Mouse (Mus musculus) right cerebral cortex, postnatal 4 days (tissue): ENCODE data around the gene Pgf.
"Not testable (repeated sequence)": the region's sequence is repeated elsewhere in the genome, so short reads cannot be mapped to it uniquely, and the experiment has no call there.

Source experiments
- DNase-seq: peaks from one replicate; pipeline ENCODE4 v3.0.0-alpha.2; 2022

The Pgf gene

GRCm38 (mm10) chr12:85153011-85153410 is 24.6 kb downstream of the Pgf start:
- no peak for DNase-seq

GRCm38 (mm10) chr12:85151002-85151774 is 26.4 kb downstream of the Pgf start, which contains the start of gene Rps6kl1:
TSS of gene Rps6kl1 (minus strand) at chr12:85151264.
- peak; percentile 80 for DNase-seq

DNA sequence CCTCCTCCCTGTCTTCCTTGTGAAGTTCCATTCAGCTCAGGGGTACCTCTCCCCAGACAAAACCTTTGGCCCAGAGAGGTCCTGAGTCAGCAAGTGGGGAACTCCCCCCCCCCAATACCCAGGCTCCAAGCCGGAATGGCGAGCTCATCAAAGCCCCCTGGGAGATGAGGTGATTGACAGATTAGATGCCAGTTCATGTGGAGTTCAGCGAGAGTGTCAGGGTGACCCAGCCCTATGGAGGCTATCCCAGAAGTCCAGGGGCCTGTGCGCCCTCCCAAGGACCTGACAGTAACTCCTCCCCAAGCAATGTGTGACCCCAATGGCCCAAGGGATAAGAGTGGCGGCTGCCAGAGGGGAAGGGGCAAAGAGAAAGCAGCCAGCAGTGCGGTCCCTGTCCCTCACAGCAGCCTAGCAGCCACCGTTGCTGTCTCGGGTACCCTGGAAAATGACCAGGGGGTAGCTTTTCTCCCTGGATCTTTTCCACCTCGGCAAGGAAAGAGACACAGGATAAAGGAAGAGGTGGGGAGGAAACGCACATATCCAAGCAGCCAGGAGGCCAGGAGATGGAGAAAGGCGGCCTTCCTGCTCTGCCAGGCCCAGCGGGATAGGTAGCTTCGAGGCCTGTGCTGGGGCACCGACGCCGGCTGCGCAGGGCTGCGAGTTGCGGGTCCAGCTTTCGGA is 27.1 kb downstream of the Pgf start:
- DNase-seq, result no peak

DNA sequence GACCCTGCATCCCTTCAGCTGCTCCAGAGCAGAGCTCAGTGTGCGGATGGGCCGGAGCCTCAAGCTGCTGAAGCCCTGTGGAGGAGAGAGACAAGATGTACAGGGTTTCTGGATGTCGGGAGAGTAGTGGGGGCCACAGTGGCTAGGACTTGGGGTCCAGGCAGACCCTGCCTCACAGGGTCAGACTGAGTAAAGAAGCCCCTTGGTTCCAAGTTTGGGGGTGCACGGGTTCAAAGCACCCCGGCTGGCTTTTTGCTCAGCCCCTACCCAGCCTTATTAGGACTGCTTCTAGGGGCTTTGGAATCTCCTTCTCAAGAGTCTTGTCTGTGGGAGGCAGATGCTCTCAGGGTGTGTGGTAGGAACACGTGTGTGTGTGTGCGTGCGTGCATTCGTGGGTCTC is 30.7 kb downstream of the Pgf start:
- DNase-seq, result no peak

DNA sequence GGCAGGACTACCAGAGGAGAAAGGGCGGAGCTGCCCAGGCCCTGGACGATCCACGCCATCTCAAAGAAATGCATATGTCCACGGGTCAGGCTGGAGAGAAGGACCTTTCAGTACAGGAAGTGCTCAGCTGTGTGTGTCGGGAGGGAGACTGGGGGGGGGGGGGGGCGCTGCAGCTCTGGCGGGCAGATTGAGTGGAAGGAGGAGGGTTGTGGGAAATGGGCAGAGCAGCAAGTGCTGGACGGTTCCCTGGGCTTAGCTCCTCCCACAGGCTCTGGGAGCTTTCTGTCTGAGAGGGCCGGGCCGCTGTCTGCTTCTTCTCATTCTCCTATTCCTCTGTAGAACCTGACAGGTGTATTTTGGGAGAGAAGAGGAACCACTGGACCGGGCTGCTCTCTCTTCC is 31.2 kb downstream of the Pgf start:
- no peak for DNase-seq

- no peak for DNase-seq
Measured at GRCm38 (mm10) chr12:85145630-85146029, 32.0 kb downstream of the Pgf start.

DNA sequence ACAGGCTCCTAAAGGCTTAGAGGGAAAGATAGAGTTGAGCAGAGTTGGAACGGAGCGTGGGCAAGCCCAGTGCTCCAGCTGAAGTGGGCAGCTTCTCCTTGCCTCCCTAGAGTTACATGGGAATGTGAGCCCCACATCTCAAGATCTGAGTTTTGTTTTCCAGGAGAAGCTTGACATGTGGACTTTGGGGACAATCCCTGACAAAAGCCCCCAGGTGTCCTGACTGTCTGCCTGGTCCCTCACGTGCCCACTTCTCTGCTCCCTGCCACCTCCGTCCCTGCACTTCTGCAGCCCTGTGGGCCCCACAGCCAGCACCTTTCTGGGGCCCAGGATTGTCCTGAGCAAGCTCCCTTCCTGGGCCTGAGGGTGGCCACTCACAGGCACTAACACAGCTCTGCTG is 32.8 kb downstream of the Pgf start:
- no peak for DNase-seq

- not testable (repeated sequence) for DNase-seq
Measured at GRCm38 (mm10) chr12:85144276-85144675, 33.3 kb downstream of the Pgf start.

GRCm38 (mm10) chr12:85142803-85143202 is 34.8 kb downstream of the Pgf start:
- DNase-seq, result peak; percentile 86

DNA sequence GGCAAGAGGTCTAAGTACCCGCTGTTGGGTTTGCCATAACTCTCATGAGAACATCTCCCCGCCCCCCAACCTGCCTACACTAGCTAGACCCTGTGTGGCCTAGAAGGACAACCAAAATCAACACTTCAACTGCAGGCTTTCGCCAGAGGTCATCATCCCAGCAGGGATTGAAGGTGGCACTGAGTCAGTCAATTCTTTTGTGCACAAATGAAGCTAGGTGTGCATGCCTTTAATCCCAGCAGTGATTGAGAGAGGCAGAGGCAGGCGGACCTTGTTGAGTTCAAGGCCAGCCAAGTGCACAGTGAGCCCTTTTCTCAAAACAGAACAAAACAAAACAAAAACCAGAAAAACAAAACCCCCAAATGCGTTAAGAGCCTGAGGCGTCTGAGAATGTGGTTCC is 36.5 kb downstream of the Pgf start:
- DNase-seq, result no peak

DNA sequence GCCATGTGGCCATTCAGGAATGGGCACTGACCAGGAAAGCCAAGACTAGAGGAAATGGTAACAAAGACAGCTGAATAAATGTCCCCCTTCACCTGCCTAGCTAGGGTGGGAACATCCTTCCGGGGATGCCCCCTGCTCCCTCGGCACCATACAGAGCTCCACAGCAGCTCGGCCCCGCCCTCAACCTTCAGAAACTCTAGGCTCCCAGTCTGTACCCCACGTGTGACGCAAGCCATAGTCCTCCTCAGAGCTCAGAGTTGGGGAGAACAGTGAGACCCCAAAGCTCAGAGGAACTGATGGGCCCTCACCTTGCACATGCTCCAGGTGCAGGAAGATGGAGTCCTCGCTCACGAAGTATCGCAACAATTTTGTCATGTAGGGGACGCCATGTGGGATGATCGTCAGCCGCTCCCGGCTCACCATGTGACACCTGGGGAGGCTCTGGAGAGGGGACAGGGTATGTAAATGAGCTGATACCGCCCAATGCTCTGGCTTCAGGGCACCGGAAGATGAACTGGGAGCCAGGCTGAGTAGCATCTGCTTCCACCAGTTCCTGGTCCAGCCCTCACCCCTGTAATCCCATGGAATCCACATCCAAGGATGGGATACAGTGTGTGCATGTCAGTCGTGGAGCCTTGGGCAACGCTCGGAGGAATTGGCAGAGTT is 37.4 kb downstream of the Pgf start:
- DNase-seq, result no peak

DNA sequence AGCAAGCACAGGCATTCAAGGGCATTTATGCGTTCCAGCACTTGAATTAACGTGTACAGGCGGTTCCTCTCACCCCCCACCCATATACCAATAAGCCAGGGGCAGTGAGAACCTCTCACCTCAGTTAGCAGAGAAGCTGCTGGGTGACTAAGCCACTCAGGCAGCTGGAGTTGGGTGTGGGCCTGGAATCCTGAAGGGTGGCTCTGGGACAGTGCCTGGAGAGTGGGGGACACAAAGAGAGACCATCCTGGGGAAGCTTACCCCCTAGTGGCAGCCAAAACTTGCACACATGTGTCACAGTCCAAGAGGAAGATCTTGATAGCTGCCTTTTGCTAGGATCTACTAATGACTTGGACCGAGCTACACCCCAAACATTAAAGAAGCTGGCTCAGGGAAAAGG is 41.0 kb downstream of the Pgf start:
- DNase-seq, result no peak

GRCm38 (mm10) chr12:85135513-85136470 is 41.8 kb downstream of the Pgf start:
- DNase-seq, result no peak

GRCm38 (mm10) chr12:85134043-85134794 is 43.4 kb downstream of the Pgf start:
- no peak for DNase-seq

DNA sequence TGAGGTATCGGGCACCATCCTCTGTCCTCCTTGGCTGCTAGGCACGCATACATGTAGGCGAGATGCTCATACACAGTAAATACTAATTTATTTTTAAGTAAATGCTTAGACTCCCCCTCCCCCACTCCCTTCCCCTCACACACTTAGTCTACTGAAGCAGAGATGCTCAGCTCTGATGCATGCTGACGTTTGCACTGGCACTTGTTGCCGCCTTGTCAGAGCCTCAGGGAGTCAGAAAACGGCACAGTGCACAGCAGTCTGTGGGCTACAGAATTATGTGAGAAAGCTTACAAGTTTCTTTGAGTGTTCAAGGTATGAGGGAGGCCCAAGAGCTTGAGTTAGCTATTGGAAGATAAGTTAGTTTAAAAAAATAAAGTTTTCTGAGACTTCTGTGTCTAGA is 46.2 kb downstream of the Pgf start:
- no peak for DNase-seq

DNA sequence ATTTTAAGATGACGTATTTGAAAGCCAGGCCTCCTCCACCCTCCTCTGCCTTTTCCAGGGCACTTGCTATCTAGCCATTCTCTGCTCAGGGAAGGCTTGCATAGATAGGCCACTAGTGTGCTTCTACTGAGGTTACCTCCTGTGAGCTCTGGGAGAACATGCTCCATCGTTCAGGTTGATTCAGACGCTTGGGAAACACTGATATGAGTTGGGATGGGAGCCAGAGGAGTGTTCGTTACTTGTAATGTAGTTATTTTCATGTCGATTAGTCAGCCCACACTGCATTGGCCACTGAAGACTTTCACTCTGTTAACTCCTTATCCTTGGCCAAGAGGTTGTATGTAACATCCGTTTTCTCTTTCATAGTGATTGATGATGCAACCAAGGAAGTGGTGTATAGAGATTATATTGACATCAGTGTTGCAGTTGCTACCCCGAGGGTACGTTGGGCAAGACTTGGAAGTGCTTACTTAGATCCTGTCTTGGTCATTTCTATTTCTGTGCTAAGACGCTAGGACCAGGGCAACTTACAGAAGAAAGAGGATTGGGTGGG is 48.1 kb downstream of the Pgf start:
- no peak for DNase-seq

GRCm38 (mm10) chr12:85126986-85127603 is 50.5 kb downstream of the Pgf start:
- no peak for DNase-seq

- DNase-seq, result no peak
Measured at GRCm38 (mm10) chr12:85124751-85125150, 52.8 kb downstream of the Pgf start.

DNA sequence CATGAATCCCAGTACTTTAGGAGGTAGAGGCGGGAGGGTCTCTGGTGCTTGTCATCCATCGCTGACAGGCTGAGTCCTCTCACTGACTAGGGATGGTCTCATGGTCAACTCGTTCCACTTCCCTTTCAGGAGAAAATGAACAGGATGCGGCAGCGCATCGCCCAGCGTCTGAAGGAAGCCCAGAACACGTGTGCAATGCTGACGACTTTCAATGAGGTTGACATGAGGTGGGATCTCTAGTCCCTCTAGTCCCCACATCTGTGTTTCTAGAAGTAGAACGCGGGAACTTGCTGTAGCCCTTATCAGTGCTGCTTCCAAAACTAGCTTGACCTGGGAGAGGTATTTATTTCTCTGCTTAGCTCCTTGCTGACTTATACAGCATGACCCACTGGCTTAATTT is 53.9 kb downstream of the Pgf start:
- DNase-seq, result no peak

DNA sequence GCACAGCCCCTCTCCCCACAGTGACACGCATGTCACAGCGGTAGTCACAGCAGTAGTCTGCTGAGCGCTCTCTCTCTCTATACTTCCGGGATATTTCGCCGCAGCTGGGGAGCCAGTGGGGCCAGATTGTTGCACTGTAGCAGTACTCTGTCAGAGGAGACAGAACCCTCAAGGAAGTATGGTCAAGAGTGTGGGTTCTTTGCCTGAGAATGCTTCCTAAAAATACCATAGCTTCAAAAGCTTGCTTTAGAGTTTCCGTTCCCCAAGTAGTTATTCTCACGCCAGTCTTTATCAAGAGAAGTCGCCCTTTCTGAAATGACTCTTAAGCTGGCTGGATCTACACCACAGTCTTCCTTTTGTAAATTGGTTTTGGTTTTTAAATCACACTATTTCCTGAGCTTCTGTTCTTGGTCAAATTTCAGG is 54.5 kb downstream of the Pgf start:
- DNase-seq, result no peak

DNA sequence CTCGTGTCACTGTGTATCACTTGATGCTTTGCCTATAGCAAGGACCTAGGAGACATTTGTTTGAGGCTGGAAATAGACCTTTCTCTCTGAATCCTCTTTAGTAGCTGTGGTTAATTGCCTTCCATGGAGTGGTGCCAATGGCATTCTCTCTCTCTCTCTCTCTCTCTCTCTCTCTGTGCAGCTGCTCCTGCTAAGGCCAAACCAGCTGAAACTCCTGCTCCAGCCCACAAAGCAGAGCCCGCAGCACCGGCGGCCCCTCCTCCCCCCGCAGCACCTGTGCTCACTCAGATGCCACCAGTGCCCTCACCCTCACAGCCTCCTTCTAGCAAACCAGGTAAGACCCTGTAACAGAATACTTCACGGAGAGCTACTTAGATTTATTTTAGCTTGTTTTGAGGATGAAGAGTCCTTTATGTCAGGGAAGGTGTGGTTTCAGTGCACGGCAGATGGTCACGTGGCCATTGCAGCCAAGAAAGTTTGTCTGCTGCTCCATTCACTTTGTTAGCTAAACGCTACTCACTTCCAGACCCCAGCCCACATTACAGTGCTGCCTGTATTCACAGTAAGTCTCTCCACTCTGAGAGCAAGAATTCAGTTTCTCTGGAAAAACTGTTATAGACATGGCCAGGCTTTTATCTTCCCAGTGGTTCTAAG is 55.7 kb downstream of the Pgf start:
- no peak for DNase-seq
